Mouse (Mus musculus): ENCODE measurements around the gene Nfatc2.

DNA sequence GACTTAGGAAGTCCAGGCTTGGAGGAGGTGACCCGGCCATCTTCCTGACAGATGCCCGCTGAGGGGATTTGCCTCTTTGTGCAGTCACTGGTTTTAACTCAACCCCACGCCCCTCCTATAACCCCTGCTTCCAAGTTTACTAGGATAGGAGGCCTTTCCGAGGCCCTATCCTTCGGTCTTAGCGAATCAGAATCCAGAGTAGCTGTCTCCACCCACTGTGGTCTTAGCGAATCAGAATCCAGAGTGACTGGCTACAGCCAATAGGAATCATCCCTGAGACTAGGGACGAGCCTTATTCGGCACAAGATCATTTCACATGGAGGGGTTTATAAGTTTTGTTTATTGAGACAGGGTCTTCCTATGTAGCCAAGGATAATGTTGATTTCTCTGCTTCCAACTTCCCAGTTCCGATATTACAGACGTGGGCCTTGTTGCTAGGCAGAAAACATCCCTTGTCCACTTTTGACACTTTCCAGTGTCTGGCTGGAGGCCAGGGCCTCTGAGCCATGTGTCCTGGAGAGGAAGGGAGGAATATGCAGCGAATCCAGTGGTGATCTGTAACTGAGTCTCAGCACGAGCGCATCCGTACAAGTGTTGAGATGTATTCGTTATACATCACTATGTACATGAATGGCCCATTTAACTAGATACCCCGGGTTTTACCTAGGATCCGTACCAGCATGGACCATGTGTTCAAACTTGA is 12.9 kb upstream of the Nfatc2 start:
- TF ChIP-seq CTCF (conservative IDR thresholded peaks at IDR 0.05; ENCODE audit: low read length): no peak
- TF ChIP-seq POU5F1 (IDR thresholded peaks at IDR 0.05; ENCODE audit: borderline replicate concordance, low read length): no peak
